Mouse (Mus musculus): ENCODE measurements around the gene Gm11115.

Gm11115 gene

GRCm38 (mm10) chr5:88153999-88154398, at the start of gene Gm11115:
Gene Gm11115, minus strand, starts transcription at chr5:88154099.
- CTCF ChIA-PET: no interaction called here

DNA sequence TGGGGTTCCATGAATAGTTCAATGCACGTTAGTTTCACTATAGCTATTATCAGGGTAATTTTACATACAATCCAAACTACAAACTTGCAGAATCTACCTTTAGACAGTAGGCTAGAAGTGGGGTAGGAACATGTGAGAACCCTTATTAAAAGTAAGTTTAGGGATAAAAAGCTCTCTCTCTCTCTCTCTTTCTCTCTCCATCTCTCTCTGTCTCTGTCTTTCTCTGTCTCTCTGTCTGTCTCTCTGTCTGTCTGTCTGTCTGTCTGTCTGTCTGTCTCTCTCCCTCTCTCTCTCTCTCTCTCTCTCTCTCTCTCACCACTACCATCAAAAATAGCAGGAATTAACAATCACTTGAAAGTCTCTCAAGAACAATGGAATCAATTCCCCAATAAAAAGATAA, 42.5 kb downstream of the Gm11115 start, which contains the start of gene Gm11116:
Gm11116 (minus strand) TSS at position 101 of the 400 bp plus-strand sequence.
- CTCF ChIA-PET: no interaction called here

Measured in spleen, embryonic (tissue).